Mouse (Mus musculus): ENCODE data around the gene Fbxo3. TPM values are rescaled to one million over a fixed set of nuclear protein-coding genes. Genes with fewer than 3 reads are reported as not detected.
"Not testable (repeated sequence)": the region's sequence is repeated elsewhere in the genome, so short reads cannot be mapped to it uniquely, and the experiment has no call there.

Fbxo3 gene
- polyA plus RNA-seq, 1 experiment from 2014 or later: 56.0 TPM

GRCm38 (mm10) chr2:104041632-104042031, 14.1 kb downstream of the Fbxo3 start:
- H3K4me3 ChIP-seq (replicated peaks): no peak overlapping the region
- ATAC-seq (ENCODE audit: insufficient read depth, low FRiP score, low read depth): no peak
- H3K9me3 ChIP-seq: no peaks in the 10 kb centered on the region
- no peaks in the 10 kb centered on the region for H3K27me3 ChIP-seq (replicated peaks)
- no peak overlapping the region for H3K27ac ChIP-seq
- H3K36me3 ChIP-seq: 0 out of 2 replicates have a peak, but pooled peaks cover 13% of the 10 kb centered on the region
- 49% methylated on average over 5 of the region's 5 CpGs for WGBS
- no peak overlapping the region for H3K9ac ChIP-seq
- H3K4me2 ChIP-seq: no peak overlapping the region
- no peaks in the 10 kb centered on the region for H3K4me1 ChIP-seq

DNA sequence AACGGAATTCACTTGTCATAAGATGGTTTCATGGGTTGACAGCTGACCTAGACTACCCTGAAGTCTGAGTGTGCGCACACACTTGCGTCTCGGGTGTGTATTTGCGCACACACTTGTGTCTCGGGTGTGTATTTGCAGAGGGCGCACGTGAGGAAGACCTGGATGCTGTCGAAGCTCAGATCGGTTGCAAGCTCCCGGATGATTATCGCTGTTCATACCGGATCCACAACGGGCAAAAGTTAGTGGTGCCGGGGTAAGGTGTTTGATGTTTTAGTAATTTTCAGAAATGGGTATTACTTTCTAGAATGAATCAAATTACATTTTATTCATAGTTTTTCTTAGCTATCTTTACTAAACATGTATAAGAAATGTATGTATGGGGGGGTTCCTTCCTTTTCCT, 15.2 kb downstream of the Fbxo3 start:
- no peak overlapping the region for H3K27ac ChIP-seq
- H3K4me2 ChIP-seq: no peak overlapping the region
- ATAC-seq (ENCODE audit: insufficient read depth, low FRiP score, low read depth): no peak
- H3K4me1 ChIP-seq: no peaks in the 10 kb centered on the region
- H3K4me3 ChIP-seq (replicated peaks): no peak overlapping the region
- H3K9me3 ChIP-seq: no peaks in the 10 kb centered on the region
- H3K9ac ChIP-seq: no peak overlapping the region
- 0 out of 2 replicates have a peak, but pooled peaks cover 10% of the 10 kb centered on the region for H3K36me3 ChIP-seq
- H3K27me3 ChIP-seq (replicated peaks): no peaks in the 10 kb centered on the region
- WGBS: 89% methylated on average over 15 of the region's 15 CpGs

GRCm38 (mm10) chr2:104043624-104044478, 16.3 kb downstream of the Fbxo3 start:
- 29% methylated on average over 5 of the region's 5 CpGs for WGBS
- no peak overlapping the region for H3K27ac ChIP-seq
- H3K4me3 ChIP-seq (replicated peaks): no peak overlapping the region
- H3K27me3 ChIP-seq (replicated peaks): no peaks in the 10 kb centered on the region
- no peak overlapping the region for H3K4me2 ChIP-seq
- peaks cover 10% of the 10 kb centered on the region; the same call in 1 of the 2 replicates for H3K36me3 ChIP-seq
- H3K9me3 ChIP-seq: no peaks in the 10 kb centered on the region
- no peak for ATAC-seq (ENCODE audit: insufficient read depth, low FRiP score, low read depth)
- no peaks in the 10 kb centered on the region for H3K4me1 ChIP-seq
- H3K9ac ChIP-seq: no peak overlapping the region

DNA sequence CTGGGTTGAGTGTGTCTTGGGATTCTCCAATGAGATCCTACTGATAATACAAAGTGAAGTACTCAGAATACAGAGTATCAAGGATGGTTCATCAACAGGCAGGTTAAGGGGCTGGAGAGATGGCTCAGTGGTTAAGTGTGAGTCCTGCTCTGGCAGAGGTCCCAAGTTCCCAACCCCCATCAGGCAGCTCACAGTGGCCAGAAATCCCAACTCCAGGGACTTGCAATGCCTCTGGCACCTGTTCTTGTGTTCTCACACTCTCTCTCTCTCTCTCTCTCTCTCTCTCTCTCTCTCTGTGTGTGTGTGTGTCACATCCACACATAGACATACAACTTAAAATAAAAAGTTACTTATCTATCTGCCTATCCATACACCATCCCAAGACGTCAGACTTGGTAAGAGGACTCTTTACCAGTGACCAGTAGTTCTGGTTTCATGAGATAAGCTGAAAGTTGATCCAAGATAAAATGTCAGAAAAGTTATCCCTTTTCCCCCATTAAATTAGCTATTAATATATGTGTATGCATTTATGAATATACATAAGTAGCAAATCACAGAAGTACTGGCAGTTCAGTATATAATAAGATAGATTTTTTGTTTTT, 17.1 kb downstream of the Fbxo3 start:
- ATAC-seq (ENCODE audit: insufficient read depth, low FRiP score, low read depth): no peak
- Histone ChIP-seq H3K27me3 (replicated peaks) (no peaks in the 10 kb centered on the region), H3K36me3 (peaks cover 8% of the 10 kb centered on the region; the same call in 1 of the 2 replicates), H3K4me3 (replicated peaks) (no peak overlapping the region), H3K4me1 (no peaks in the 10 kb centered on the region), H3K9me3 (no peaks in the 10 kb centered on the region), H3K9ac (no peak overlapping the region), H3K4me2 (no peak overlapping the region), H3K27ac (no peak overlapping the region)
- WGBS: 72% methylated on average over 1 of the region's 1 CpGs

GRCm38 (mm10) chr2:104058381-104058780, 30.9 kb downstream of the Fbxo3 start:
- Histone ChIP-seq H3K4me3 (replicated peaks) (no peak overlapping the region), H3K27me3 (replicated peaks) (no peaks in the 10 kb centered on the region), H3K36me3 (peaks cover 12% of the 10 kb centered on the region), H3K27ac (no peak overlapping the region), H3K9ac (no peak overlapping the region), H3K9me3 (no peaks in the 10 kb centered on the region), H3K4me2 (no peak overlapping the region), H3K4me1 (no peaks in the 10 kb centered on the region)
- ATAC-seq (ENCODE audit: insufficient read depth, low FRiP score, low read depth): no peak
- 80% methylated on average over 1 of the region's 1 CpGs for WGBS

- ATAC-seq (ENCODE audit: insufficient read depth, low FRiP score, low read depth): no peak
- Histone ChIP-seq H3K9ac (no peak overlapping the region), H3K4me2 (no peak overlapping the region), H3K4me3 (replicated peaks) (no peak overlapping the region), H3K27me3 (replicated peaks) (no peaks in the 10 kb centered on the region), H3K4me1 (no peaks in the 10 kb centered on the region), H3K27ac (no peak overlapping the region), H3K36me3 (peaks cover 12% of the 10 kb centered on the region), H3K9me3 (no peaks in the 10 kb centered on the region)
- 88% methylated on average over 4 of the region's 4 CpGs for WGBS
These were observed 31.4 kb downstream of the Fbxo3 start for GRCm38 (mm10) chr2:104058954-104059353.

DNA sequence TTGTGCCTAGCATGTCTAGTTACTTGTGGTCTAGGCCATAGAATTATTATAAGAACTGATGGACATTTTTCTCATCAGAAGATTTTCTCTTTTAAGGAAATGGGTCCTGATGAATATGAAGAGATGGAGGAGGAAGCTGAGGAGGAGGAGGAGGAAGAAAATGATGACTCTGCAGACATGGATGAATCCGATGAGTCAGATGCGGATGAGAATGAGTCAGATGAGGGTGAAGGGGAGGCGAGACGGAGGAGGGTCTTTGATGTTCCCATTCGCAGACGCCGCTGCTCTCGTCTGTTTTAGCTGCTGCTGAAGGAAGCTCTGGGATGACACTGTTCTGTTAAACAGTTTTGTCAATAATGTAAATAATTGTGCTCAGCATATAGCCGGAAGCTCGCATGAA, 32.3 kb downstream of the Fbxo3 start:
- 61% methylated on average over 10 of the region's 10 CpGs for WGBS
- H3K27ac ChIP-seq: no peak overlapping the region
- H3K27me3 ChIP-seq (replicated peaks): no peaks in the 10 kb centered on the region
- ATAC-seq (ENCODE audit: insufficient read depth, low FRiP score, low read depth): no peak
- no peak overlapping the region for H3K4me3 ChIP-seq (replicated peaks)
- H3K36me3 ChIP-seq: peaks cover 12% of the 10 kb centered on the region
- H3K4me2 ChIP-seq: no peak overlapping the region
- H3K9ac ChIP-seq: no peak overlapping the region
- no peaks in the 10 kb centered on the region for H3K4me1 ChIP-seq
- no peaks in the 10 kb centered on the region for H3K9me3 ChIP-seq

DNA sequence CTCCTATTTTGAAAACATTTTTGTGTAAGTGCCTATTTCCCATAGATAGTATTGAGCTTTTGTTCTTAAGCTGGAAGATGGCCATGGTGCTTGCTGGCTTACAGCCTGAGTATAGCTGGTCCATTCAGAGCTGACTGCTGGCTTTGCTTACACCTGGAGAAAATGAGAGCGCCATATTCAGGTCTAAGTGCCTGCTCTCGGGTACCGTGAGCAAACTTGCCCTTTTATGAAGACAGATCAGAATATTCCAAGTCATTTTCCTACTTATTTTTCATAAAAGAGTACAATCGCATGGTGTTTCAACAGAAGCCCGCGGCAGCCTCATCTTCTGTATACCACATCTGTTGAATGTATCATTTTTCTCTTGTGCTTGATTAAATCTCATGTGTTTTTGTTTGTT, 33.5 kb downstream of the Fbxo3 start:
- 96% methylated on average over 6 of the region's 6 CpGs for WGBS
- no peak overlapping the region for H3K27ac ChIP-seq
- ATAC-seq (ENCODE audit: insufficient read depth, low FRiP score, low read depth): no peak

DNA sequence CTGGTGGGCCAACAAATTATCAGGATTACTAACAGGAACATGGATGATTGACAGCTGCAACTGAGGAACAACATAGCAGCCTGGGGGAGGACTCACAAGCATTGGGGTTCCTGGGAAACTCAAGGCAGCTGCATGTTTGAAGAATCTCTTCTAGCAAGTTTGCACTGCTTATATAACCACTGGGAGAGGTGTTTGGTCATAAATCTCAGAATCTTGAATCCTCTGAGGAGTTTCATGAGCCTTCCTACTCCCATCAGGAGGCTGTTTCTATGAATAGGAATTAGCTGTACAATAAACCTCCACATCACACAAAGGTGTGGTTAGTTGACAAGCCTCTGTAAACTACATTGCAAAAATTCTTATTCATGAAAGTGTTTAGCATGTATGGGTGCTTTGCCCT, 35.1 kb downstream of the Fbxo3 start:
- H3K9me3 ChIP-seq: no peaks in the 10 kb centered on the region

More for the DNA sequence above, 33.5 kb downstream of the Fbxo3 start:
- Histone ChIP-seq H3K27me3 (replicated peaks) (no peaks in the 10 kb centered on the region), H3K9ac (no peak overlapping the region), H3K4me1 (no peaks in the 10 kb centered on the region), H3K36me3 (peaks cover 6% of the 10 kb centered on the region; the same call in 1 of the 2 replicates), H3K4me3 (replicated peaks) (no peak overlapping the region), H3K4me2 (no peak overlapping the region), H3K9me3 (no peaks in the 10 kb centered on the region)

DNA sequence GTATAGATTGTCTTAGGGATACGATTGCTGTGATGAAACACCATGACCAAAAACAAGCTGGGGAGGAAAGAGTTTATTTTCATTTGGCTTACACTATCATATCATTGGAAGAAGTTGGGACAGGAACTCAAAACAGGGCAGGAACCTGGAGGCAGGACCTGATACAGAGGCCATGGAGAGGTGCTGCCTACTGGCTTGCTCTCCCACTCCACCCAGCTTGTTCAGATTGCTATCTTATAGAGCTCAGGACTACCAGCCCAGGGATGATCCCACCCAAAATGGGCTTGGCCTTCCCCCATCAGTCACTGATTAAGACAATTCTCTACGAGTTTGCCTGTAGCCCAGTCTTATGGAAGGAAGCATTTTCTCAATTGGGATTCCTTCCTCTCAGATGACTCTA, 36.6 kb downstream of the Fbxo3 start:
- no peaks in the 10 kb centered on the region for H3K4me1 ChIP-seq
- no peak overlapping the region for H3K9ac ChIP-seq
- H3K27me3 ChIP-seq (replicated peaks): no peaks in the 10 kb centered on the region
- no peak overlapping the region for H3K4me2 ChIP-seq
- WGBS: 76% methylated on average over 2 of the region's 2 CpGs
- no peak overlapping the region for H3K4me3 ChIP-seq (replicated peaks)
- no peak overlapping the region for H3K27ac ChIP-seq
- H3K9me3 ChIP-seq: no peaks in the 10 kb centered on the region
- no peak for ATAC-seq (ENCODE audit: insufficient read depth, low FRiP score, low read depth)
- H3K36me3 ChIP-seq: peaks cover under 1% of the 10 kb centered on the region; the same call in 1 of the 2 replicates

More for the DNA sequence above, 35.1 kb downstream of the Fbxo3 start:
- Histone ChIP-seq H3K4me3 (replicated peaks) (no peak overlapping the region), H3K9ac (no peak overlapping the region), H3K27ac (no peak overlapping the region), H3K27me3 (replicated peaks) (no peaks in the 10 kb centered on the region), H3K36me3 (peaks cover 6% of the 10 kb centered on the region; the same call in 1 of the 2 replicates), H3K4me1 (no peaks in the 10 kb centered on the region), H3K4me2 (no peak overlapping the region)
- no peak for ATAC-seq (ENCODE audit: insufficient read depth, low FRiP score, low read depth)

- not testable (repeated sequence) for ATAC-seq (ENCODE audit: insufficient read depth, low FRiP score, low read depth); H3K36me3 ChIP-seq; H3K27ac ChIP-seq; H3K4me1 ChIP-seq; H3K9me3 ChIP-seq; H3K27me3 ChIP-seq (replicated peaks); H3K9ac ChIP-seq; H3K4me2 ChIP-seq; H3K4me3 ChIP-seq (replicated peaks)
- 75% methylated on average over 6 of the region's 6 CpGs for WGBS
These were observed 38.0 kb downstream of the Fbxo3 start, which contains the start of gene Gm10912 for GRCm38 (mm10) chr2:104065526-104065925. Gm10912 (plus strand) TSS chr2:104065826.

GRCm38 (mm10) chr2:104068450-104068849, 40.9 kb downstream of the Fbxo3 start, which contains the start of gene Gm10799:
Gm10799 (minus strand) TSS chr2:104068550.
- H3K4me1 ChIP-seq; ATAC-seq (ENCODE audit: insufficient read depth, low FRiP score, low read depth); H3K27ac ChIP-seq; H3K27me3 ChIP-seq (replicated peaks); H3K9ac ChIP-seq; H3K4me2 ChIP-seq; H3K36me3 ChIP-seq; H3K9me3 ChIP-seq; H3K4me3 ChIP-seq (replicated peaks): not testable (repeated sequence)
- WGBS: 74% methylated on average over 7 of the region's 7 CpGs

All from stomach, embryonic 15.5 days (tissue).